ENCODE assay signal across 32 mouse cellular contexts in genomic region chr1:183251818-183252217, GRCm38 (mm10).
"Had no signal": no experiment of that assay in that cellular context is flagged by ENCODE, and none has a peak within 500 bp of the region (broad histone marks: within the 10 kb centered on the region; RNA-seq: fewer than 3 reads in every experiment).

No protein-coding gene starts in this region.

- ATAC-seq: liver, embryonic 12.5 days; liver, postnatal 0 days; lung, postnatal 0 days; midbrain, embryonic 15.5 days; midbrain, embryonic 16.5 days had no signal

- H3K9me3 ChIP-seq: limb, embryonic 10.5 days; limb, embryonic 12.5 days; limb, embryonic 13.5 days; limb, embryonic 15.5 days; liver, embryonic 12.5 days; liver, embryonic 13.5 days; liver, embryonic 15.5 days; lung, embryonic 15.5 days; megakaryocyte, embryonic 14.5 days; midbrain, embryonic 10.5 days; midbrain, embryonic 12.5 days; midbrain, embryonic 13.5 days; midbrain, embryonic 15.5 days; neural tube, embryonic 12.5 days; neural tube, embryonic 13.5 days had no signal

- H3K4me2 ChIP-seq: limb, embryonic 12.5 days; limb, embryonic 13.5 days; limb, embryonic 15.5 days; liver, embryonic 11.5 days; liver, embryonic 12.5 days; liver, embryonic 13.5 days; liver, embryonic 15.5 days; lung, embryonic 14.5 days; lung, embryonic 15.5 days; midbrain, embryonic 11.5 days; midbrain, embryonic 12.5 days; midbrain, embryonic 13.5 days; midbrain, embryonic 15.5 days; neural tube, embryonic 12.5 days; neural tube, embryonic 13.5 days had no signal

- DNase-seq: left cerebral cortex, postnatal 4 days; liver; liver, embryonic 13.5 days; liver, postnatal 0 days; lung, adult 18-20 months; lung, adult 2 months; lung, postnatal 10 days; lung, postnatal 14 days; lung, postnatal 36 days; lung, postnatal 4 days had no signal

- H3K4me3 ChIP-seq: limb, embryonic 10.5 days; limb, embryonic 12.5 days; limb, embryonic 13.5 days; limb, embryonic 15.5 days; liver, embryonic 12.5 days; liver, embryonic 13.5 days; liver, embryonic 15.5 days; lung, embryonic 15.5 days; megakaryocyte, embryonic 14.5 days; midbrain, embryonic 10.5 days; midbrain, embryonic 12.5 days; midbrain, embryonic 13.5 days; midbrain, embryonic 15.5 days; myocyte; neural tube, embryonic 12.5 days; neural tube, embryonic 13.5 days had no signal

- H3K36me3 ChIP-seq: limb, embryonic 10.5 days; limb, embryonic 12.5 days; limb, embryonic 13.5 days; limb, embryonic 15.5 days; liver, embryonic 12.5 days; liver, embryonic 13.5 days; liver, embryonic 15.5 days; lung, embryonic 15.5 days; midbrain, embryonic 10.5 days; midbrain, embryonic 12.5 days; midbrain, embryonic 13.5 days; midbrain, embryonic 15.5 days; neural tube, embryonic 12.5 days; neural tube, embryonic 13.5 days had no signal

- H3K9ac ChIP-seq: limb, embryonic 12.5 days; limb, embryonic 13.5 days; limb, embryonic 15.5 days; liver, embryonic 12.5 days; liver, embryonic 13.5 days; liver, embryonic 14.5 days; liver, embryonic 15.5 days; liver, postnatal 0 days; lung, embryonic 14.5 days; lung, embryonic 15.5 days; midbrain, embryonic 12.5 days; midbrain, embryonic 13.5 days; midbrain, embryonic 15.5 days; neural tube, embryonic 12.5 days; neural tube, embryonic 13.5 days had no signal

- H3K27me3 ChIP-seq: limb, embryonic 12.5 days; limb, embryonic 13.5 days; limb, embryonic 15.5 days; liver, embryonic 12.5 days; liver, embryonic 13.5 days; liver, embryonic 15.5 days; midbrain, embryonic 12.5 days; midbrain, embryonic 13.5 days; midbrain, embryonic 15.5 days; neural tube, embryonic 12.5 days; neural tube, embryonic 13.5 days had no signal

- H3K27ac ChIP-seq: limb, embryonic 10.5 days; limb, embryonic 12.5 days; limb, embryonic 13.5 days; limb, embryonic 15.5 days; liver, embryonic 12.5 days; liver, embryonic 13.5 days; liver, embryonic 14.5 days; liver, embryonic 15.5 days; lung, embryonic 15.5 days; macrophage; midbrain, embryonic 10.5 days; midbrain, embryonic 12.5 days; midbrain, embryonic 15.5 days; neural tube, embryonic 12.5 days; neural tube, embryonic 13.5 days had no signal

- H3K4me1 ChIP-seq: lung, embryonic 15.5 days; neural tube, embryonic 12.5 days had no signal
